Mouse (Mus musculus): ENCODE data around the gene Bpifa6. TPM values are rescaled to one million over a fixed set of nuclear protein-coding genes. Genes with fewer than 3 reads are reported as not detected.
"Not testable (repeated sequence)": the region's sequence is repeated elsewhere in the genome, so short reads cannot be mapped to it uniquely, and the experiment has no call there.

Gene Bpifa6
- polyA plus RNA-seq, 1 experiment from 2014 or later: not detected

- H3K9me3 ChIP-seq (ENCODE audit: control insufficient read depth, low read length): no peaks in the 10 kb centered on the region
- H3K27me3 ChIP-seq (replicated peaks; ENCODE audit: control insufficient read depth, insufficient read depth, low read length): no peaks in the 10 kb centered on the region
- H3K4me2 ChIP-seq (ENCODE audit: low read length): no peak overlapping the region
- H3K9ac ChIP-seq (ENCODE audit: low read depth, low read length): no peak overlapping the region
- no peak for ATAC-seq
- H3K4me3 ChIP-seq (ENCODE audit: low read length): no peak overlapping the region
- no peaks in the 10 kb centered on the region for H3K36me3 ChIP-seq (ENCODE audit: control insufficient read depth, insufficient read depth, low read length)
- 82% methylated on average over 2 of the region's 2 CpGs for WGBS
- no peaks in the 10 kb centered on the region for H3K4me1 ChIP-seq (ENCODE audit: control insufficient read depth, insufficient read depth, low read depth, low read length)
- no peak overlapping the region for H3K27ac ChIP-seq (ENCODE audit: low read depth, low read length)
Observed at GRCm38 (mm10) chr2:154006331-154006730, 31.6 kb downstream of the Bpifa6 start.

GRCm38 (mm10) chr2:154007381-154007780, 32.6 kb downstream of the Bpifa6 start:
- 80% methylated on average over 1 of the region's 1 CpGs for WGBS
- no peak overlapping the region for H3K27ac ChIP-seq (ENCODE audit: low read depth, low read length)
- H3K4me2 ChIP-seq (ENCODE audit: low read length): no peak overlapping the region
- H3K4me1 ChIP-seq (ENCODE audit: control insufficient read depth, insufficient read depth, low read depth, low read length): no peaks in the 10 kb centered on the region
- no peaks in the 10 kb centered on the region for H3K27me3 ChIP-seq (replicated peaks; ENCODE audit: control insufficient read depth, insufficient read depth, low read length)
- no peaks in the 10 kb centered on the region for H3K9me3 ChIP-seq (ENCODE audit: control insufficient read depth, low read length)
- no peak overlapping the region for H3K9ac ChIP-seq (ENCODE audit: low read depth, low read length)
- no peak overlapping the region for H3K4me3 ChIP-seq (ENCODE audit: low read length)
- H3K36me3 ChIP-seq (ENCODE audit: control insufficient read depth, insufficient read depth, low read length): no peaks in the 10 kb centered on the region
- no peak for ATAC-seq

GRCm38 (mm10) chr2:154007965-154008364, 33.2 kb downstream of the Bpifa6 start, which contains the start of gene Bpifa2:
Gene Bpifa2, plus strand, starts transcription at chr2:154008265.
- Histone ChIP-seq H3K27me3 (replicated peaks; ENCODE audit: control insufficient read depth, insufficient read depth, low read length) (no peaks in the 10 kb centered on the region), H3K4me2 (ENCODE audit: low read length) (no peak within 1 kb of the TSS), H3K4me3 (ENCODE audit: low read length) (no peak within 1 kb of the TSS), H3K9me3 (ENCODE audit: control insufficient read depth, low read length) (no peaks in the 10 kb centered on the region), H3K36me3 (ENCODE audit: control insufficient read depth, insufficient read depth, low read length) (no peaks in the 10 kb centered on the region), H3K27ac (ENCODE audit: low read depth, low read length) (no peak within 1 kb of the TSS), H3K9ac (ENCODE audit: low read depth, low read length) (no peak within 1 kb of the TSS), H3K4me1 (ENCODE audit: control insufficient read depth, insufficient read depth, low read depth, low read length) (no peaks in the 10 kb centered on the region)
- WGBS: 83% methylated on average over 3 of the region's 3 CpGs
- ATAC-seq: no peak

- 86% methylated on average over 1 of the region's 1 CpGs for WGBS
- H3K4me2 ChIP-seq (ENCODE audit: low read length): no peak overlapping the region
- H3K9ac ChIP-seq (ENCODE audit: low read depth, low read length): no peak overlapping the region
- H3K27ac ChIP-seq (ENCODE audit: low read depth, low read length): no peak overlapping the region
- no peaks in the 10 kb centered on the region for H3K4me1 ChIP-seq (ENCODE audit: control insufficient read depth, insufficient read depth, low read depth, low read length)
- H3K27me3 ChIP-seq (replicated peaks; ENCODE audit: control insufficient read depth, insufficient read depth, low read length): no peaks in the 10 kb centered on the region
- no peak for ATAC-seq
- no peaks in the 10 kb centered on the region for H3K36me3 ChIP-seq (ENCODE audit: control insufficient read depth, insufficient read depth, low read length)
- H3K4me3 ChIP-seq (ENCODE audit: low read length): no peak overlapping the region
- H3K9me3 ChIP-seq (ENCODE audit: control insufficient read depth, low read length): no peaks in the 10 kb centered on the region
Observed at GRCm38 (mm10) chr2:154017990-154018389, 43.2 kb downstream of the Bpifa6 start.

GRCm38 (mm10) chr2:154024676-154025075, 49.9 kb downstream of the Bpifa6 start:
- not testable (repeated sequence) for H3K9me3 ChIP-seq (ENCODE audit: control insufficient read depth, low read length); H3K27me3 ChIP-seq (replicated peaks; ENCODE audit: control insufficient read depth, insufficient read depth, low read length); H3K4me2 ChIP-seq (ENCODE audit: low read length); ATAC-seq; H3K9ac ChIP-seq (ENCODE audit: low read depth, low read length); H3K36me3 ChIP-seq (ENCODE audit: control insufficient read depth, insufficient read depth, low read length); H3K4me1 ChIP-seq (ENCODE audit: control insufficient read depth, insufficient read depth, low read depth, low read length); H3K4me3 ChIP-seq (ENCODE audit: low read length); H3K27ac ChIP-seq (ENCODE audit: low read depth, low read length)
- 92% methylated on average over 3 of the region's 4 CpGs for WGBS

- no peaks in the 10 kb centered on the region for H3K27me3 ChIP-seq (replicated peaks; ENCODE audit: control insufficient read depth, insufficient read depth, low read length)
- 52% methylated on average over 2 of the region's 2 CpGs for WGBS
- no peaks in the 10 kb centered on the region for H3K36me3 ChIP-seq (ENCODE audit: control insufficient read depth, insufficient read depth, low read length)
- no peaks in the 10 kb centered on the region for H3K4me1 ChIP-seq (ENCODE audit: control insufficient read depth, insufficient read depth, low read depth, low read length)
- H3K4me2 ChIP-seq (ENCODE audit: low read length): no peak overlapping the region
- no peaks in the 10 kb centered on the region for H3K9me3 ChIP-seq (ENCODE audit: control insufficient read depth, low read length)
- no peak for ATAC-seq
- no peak overlapping the region for H3K27ac ChIP-seq (ENCODE audit: low read depth, low read length)
- H3K9ac ChIP-seq (ENCODE audit: low read depth, low read length): no peak overlapping the region
- H3K4me3 ChIP-seq (ENCODE audit: low read length): no peak overlapping the region
Observed at GRCm38 (mm10) chr2:154038932-154039331, 64.2 kb downstream of the Bpifa6 start.

GRCm38 (mm10) chr2:154044743-154045142, 70.0 kb downstream of the Bpifa6 start:
- H3K9me3 ChIP-seq (ENCODE audit: control insufficient read depth, low read length): no peaks in the 10 kb centered on the region
- H3K36me3 ChIP-seq (ENCODE audit: control insufficient read depth, insufficient read depth, low read length): no peaks in the 10 kb centered on the region
- no peak overlapping the region for H3K4me2 ChIP-seq (ENCODE audit: low read length)
- H3K27me3 ChIP-seq (replicated peaks; ENCODE audit: control insufficient read depth, insufficient read depth, low read length): no peaks in the 10 kb centered on the region
- H3K27ac ChIP-seq (ENCODE audit: low read depth, low read length): no peak overlapping the region
- no peak overlapping the region for H3K9ac ChIP-seq (ENCODE audit: low read depth, low read length)
- ATAC-seq: no peak
- 89% methylated on average over 3 of the region's 3 CpGs for WGBS
- H3K4me3 ChIP-seq (ENCODE audit: low read length): no peak overlapping the region
- no peaks in the 10 kb centered on the region for H3K4me1 ChIP-seq (ENCODE audit: control insufficient read depth, insufficient read depth, low read depth, low read length)

Other genes starting within 250 kb of the Bpifa6 start
- 367 and 383 TPM in 2 replicates for gene Mapre1, start 233.7 kb upstream of the Bpifa6 start, polyA plus RNA-seq (2015; fragmentation: Nextera tagmentation; extraction: Ambion mirVana)
- 0.10 TPM in 1 of 2 replicates, not detected in the other for gene Efcab8, start 195.0 kb upstream of the Bpifa6 start, polyA plus RNA-seq (2015; fragmentation: Nextera tagmentation; extraction: Ambion mirVana)
- gene Sun5, start 103.9 kb upstream of the Bpifa6 start, polyA plus RNA-seq (2015; fragmentation: Nextera tagmentation; extraction: Ambion mirVana): not detected in 2 replicates
- gene Bpifb2, start 99.9 kb upstream of the Bpifa6 start, polyA plus RNA-seq (2015; fragmentation: Nextera tagmentation; extraction: Ambion mirVana): 0.11 and 0.14 TPM in 2 replicates
- not detected in 2 replicates for gene Bpifb6, start 74.6 kb upstream of the Bpifa6 start, polyA plus RNA-seq (2015; fragmentation: Nextera tagmentation; extraction: Ambion mirVana)
- 0.09 TPM in 1 of 2 replicates, not detected in the other for gene Bpifb3, start 56.7 kb upstream of the Bpifa6 start, polyA plus RNA-seq (2015; fragmentation: Nextera tagmentation; extraction: Ambion mirVana)
- gene Bpifb4, start 36.7 kb upstream of the Bpifa6 start, polyA plus RNA-seq (2015; fragmentation: Nextera tagmentation; extraction: Ambion mirVana): not detected in 2 replicates
- not detected in 2 replicates for gene Bpifa2, start 33.3 kb downstream of the Bpifa6 start, polyA plus RNA-seq (2015; fragmentation: Nextera tagmentation; extraction: Ambion mirVana)
- not detected in 2 replicates for gene Bpifa3, start 155.4 kb downstream of the Bpifa6 start, polyA plus RNA-seq (2015; fragmentation: Nextera tagmentation; extraction: Ambion mirVana)
- gene Bpifa1, start 167.9 kb downstream of the Bpifa6 start, polyA plus RNA-seq (2015; fragmentation: Nextera tagmentation; extraction: Ambion mirVana): 0.31 TPM in 1 of 2 replicates, not detected in the other
- not detected in 2 replicates for gene Bpifa5, start 187.7 kb downstream of the Bpifa6 start, polyA plus RNA-seq (2015; fragmentation: Nextera tagmentation; extraction: Ambion mirVana)
- gene Bpifb1, start 215.9 kb downstream of the Bpifa6 start, polyA plus RNA-seq (2015; fragmentation: Nextera tagmentation; extraction: Ambion mirVana): 0.25 and 0.34 TPM in 2 replicates
- 0.37 and 0.43 TPM in 2 replicates for gene Bpifb5, start 248.8 kb downstream of the Bpifa6 start, polyA plus RNA-seq (2015; fragmentation: Nextera tagmentation; extraction: Ambion mirVana)